Mouse (Mus musculus) kidney, adult 2 months (tissue): ENCODE data around the gene Kcnj14.

Experiments
- CTCF ChIP-seq: fragments of 200-500 bp; conservative IDR thresholded peaks from 2 replicates; pipeline ENCODE4 v1.5.1; 2011; ENCODE audit warnings: low read depth, mild to moderate bottlenecking, control low read depth, low read length, moderate library complexity, mixed read lengths; ENCODE audit not compliant: insufficient read depth, insufficient read length
- POLR2A ChIP-seq: fragments of 200-500 bp; IDR thresholded peaks from one replicate; pipeline ENCODE4 v1.6.1; 2011; ENCODE audit warnings: low read depth, low read length, control low read depth

- no peak for TF ChIP-seq CTCF
- TF ChIP-seq POLR2A, result no peak
Measured at GRCm38 (mm10) chr7:45815984-45816351, 8.6 kb downstream of the Kcnj14 start.
